Mouse (Mus musculus) T-cell, adult 2 months (primary cell): ENCODE measurements around the gene Galnt6.

Source experiments
- DNase-seq: peaks from one replicate; pipeline ENCODE4 v3.0.0; 2022; ENCODE audit warnings: low spot score

Galnt6 gene

GRCm38 (mm10) chr15:100754041-100754440 is 24.9 kb upstream of the Galnt6 start:
- DNase-seq: peak; percentile 39

DNA sequence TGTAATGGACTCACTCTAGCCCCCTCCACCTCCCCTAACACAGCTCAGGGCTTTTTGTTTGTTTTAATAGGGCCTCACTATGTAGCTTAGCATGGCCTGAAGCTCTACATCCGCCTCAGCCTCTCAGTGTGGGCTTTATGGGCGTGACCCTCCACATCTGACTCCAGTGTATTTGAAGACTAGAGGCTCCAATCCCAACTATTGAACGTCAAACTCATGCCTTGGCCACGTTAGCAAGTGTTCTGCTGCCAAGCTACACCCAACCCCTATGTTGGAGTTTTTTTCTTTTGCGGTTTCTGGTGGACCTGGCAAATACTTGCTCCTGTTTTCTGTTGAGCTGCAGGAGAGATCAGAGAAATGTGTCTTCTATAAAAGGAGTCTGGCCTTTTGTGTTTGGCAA is 23.9 kb upstream of the Galnt6 start:
- peak; percentile 31 for DNase-seq

GRCm38 (mm10) chr15:100752439-100752838 is 23.3 kb upstream of the Galnt6 start:
- no peak for DNase-seq

DNA sequence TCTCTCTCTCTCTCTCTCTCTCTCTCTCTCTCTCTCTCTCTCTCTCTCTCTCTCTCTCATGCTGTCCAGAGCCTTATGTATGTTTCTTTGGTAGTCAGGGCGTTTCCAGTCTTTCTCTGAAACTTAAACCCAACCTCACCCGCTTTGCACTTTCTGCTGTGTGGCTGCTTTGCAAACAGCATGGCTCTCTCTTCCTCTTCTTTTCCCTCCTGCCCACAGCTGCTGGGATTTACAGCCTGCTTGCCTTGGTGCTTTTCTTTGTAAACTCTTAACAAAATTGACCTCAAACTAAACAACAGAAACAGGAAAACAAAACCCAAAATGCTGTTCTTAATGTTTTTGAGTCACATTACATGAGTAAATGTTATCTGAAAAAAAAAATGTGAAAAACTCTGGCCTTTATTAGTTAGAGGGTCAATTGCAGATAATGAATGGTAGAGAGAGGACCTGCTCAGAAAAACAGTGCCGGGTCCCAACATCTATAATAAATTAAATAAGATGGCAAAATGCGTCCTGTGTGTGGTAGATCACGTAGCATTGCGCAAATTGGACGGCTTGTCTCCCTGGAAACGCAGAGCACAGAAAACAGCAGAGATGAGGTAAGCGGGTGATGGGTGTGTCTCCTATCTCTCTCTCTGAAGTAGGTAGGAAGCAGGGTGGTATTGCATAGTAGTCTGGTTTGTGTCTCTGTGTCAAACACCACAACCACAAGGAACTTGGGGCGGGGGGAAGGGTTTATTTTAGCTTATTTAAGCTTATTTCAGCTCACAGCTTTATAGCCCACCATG is 20.8 kb upstream of the Galnt6 start:
- peak; percentile 94 for DNase-seq

- no peak for DNase-seq
Observed at GRCm38 (mm10) chr15:100748584-100748983, 19.4 kb upstream of the Galnt6 start.

DNA sequence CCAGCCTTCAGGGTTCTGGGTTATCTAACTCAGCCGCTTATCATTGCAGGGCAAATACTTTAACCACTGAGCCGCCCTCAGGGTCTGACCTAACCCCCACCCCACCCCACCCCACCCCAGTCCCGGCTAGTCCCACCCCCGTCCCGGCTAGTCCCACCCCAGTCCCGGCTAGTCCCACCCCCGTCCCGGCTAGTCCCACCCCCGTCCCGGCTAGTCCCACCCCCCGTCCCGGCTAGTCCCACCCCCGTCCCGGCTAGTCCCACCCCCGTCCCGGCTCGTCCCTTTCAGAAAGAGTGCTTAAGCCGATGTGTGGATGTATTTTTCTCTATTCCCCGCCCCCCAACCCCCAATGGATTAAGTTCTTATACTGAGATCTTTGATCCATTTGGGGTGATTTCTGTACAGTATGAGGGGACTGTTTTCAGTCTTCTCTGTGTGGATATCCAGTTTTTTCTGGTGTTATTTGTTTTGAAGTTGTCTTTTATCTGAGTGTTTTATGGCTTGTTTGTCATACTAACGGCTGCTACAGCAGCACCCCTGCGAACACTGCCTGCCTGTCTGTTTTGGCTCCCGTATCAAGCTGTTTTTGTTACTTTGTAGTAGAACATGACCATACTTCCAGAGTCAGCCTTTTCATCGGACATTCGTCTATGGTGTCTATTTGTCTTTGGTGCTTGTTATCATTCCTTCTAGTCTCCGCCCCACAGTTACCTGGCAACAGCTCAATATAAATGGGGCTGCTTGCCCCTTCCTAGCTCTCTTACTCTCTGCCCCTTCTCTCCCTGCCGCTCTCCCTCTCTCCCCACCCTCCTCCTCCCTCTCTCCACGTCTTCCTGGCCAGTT is 18.2 kb upstream of the Galnt6 start:
- peak; percentile 61 for DNase-seq

- no peak for DNase-seq
Observed at GRCm38 (mm10) chr15:100746478-100747120, 17.4 kb upstream of the Galnt6 start.

- no peak for DNase-seq
Observed at GRCm38 (mm10) chr15:100743238-100743637, 14.1 kb upstream of the Galnt6 start.

GRCm38 (mm10) chr15:100739442-100739841 is 10.3 kb upstream of the Galnt6 start:
- DNase-seq: no peak

DNA sequence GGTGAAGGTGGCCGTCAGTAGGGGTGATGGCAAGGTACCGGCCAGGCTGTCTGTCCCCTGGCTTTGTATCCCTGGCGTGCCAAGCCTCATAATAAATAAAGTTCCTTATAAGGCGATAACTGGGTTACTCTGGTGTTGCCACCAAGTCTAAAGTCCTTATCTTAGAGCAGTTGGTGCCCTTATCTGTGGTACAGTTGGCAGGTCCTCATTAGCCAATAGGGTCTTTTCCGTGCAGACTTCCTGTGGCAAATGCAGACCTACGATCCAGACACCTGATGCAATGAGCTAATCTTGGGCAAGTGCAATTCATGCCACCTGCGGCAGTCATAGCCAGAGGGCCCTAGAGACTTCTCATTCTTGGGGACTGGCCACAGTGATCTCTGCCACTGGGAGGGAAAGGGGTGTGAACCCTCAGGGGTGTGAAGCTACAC is 9.2 kb upstream of the Galnt6 start:
- no peak for DNase-seq

DNA sequence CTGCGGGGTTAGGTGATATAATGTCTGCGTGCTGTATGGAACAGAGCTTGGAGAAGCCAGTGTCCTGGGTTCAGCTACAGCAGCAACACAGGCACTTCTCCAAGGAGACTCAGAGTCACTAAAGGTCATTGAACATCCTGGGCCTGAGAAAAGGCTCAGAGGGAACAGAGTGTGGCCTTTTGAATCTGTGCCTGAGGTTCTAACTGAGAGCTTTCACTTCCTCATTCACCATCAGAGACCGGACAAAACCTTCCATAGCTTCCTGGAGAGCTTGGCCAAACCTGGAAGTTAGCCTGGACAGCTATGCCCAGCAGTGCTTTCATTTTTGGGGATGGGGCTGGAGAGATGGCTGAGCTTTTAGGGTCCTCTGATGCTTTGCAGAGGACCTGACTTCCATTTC is 8.5 kb upstream of the Galnt6 start:
- no peak for DNase-seq

GRCm38 (mm10) chr15:100735953-100736300 is 6.8 kb upstream of the Galnt6 start:
- DNase-seq: no peak

- no peak for DNase-seq
Observed at GRCm38 (mm10) chr15:100735095-100735952, 6.1 kb upstream of the Galnt6 start.

GRCm38 (mm10) chr15:100732580-100732979 is 3.4 kb upstream of the Galnt6 start:
- peak; percentile 91 for DNase-seq

DNA sequence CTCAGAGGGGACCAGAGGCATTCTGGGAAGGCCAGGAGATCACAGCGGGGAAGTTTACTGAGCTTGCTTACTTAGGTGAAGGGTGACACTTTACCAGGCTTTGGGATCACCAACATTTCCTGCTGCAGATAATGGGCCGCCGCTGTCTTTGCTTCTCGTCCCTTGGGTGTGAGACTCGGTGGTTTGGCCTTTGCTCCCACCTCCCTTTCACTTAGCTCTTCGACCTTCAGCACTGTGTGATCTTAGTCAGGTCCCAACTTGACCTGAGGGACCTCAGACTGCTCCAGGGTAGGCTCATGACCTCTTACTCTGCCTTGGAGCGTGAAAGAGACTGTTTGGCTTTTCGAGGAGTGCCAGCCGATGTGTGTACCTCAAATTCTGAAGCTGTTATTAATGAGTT is 1.9 kb upstream of the Galnt6 start:
- DNase-seq: no peak

DNA sequence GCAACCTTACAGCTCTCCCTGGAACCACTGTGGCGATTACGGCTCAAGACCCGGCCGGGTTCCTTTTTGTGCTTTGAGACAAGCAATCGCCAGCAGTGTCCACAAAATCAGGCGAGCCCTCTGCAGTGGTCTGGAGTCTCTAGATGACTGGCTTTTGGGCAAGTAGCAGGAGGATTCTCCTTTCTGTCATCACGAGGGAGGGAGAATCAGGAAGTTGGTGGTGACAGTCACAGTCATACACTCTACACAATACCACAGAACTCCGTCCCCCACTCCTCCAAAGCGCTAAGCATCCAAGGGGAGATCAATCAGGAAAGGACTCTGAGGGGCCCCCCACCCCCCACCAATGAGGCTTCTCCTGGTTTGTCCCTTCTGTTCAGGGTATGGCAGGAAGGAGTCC is 590 bp downstream of the Galnt6 start:
- peak; percentile 34 for DNase-seq

DNA sequence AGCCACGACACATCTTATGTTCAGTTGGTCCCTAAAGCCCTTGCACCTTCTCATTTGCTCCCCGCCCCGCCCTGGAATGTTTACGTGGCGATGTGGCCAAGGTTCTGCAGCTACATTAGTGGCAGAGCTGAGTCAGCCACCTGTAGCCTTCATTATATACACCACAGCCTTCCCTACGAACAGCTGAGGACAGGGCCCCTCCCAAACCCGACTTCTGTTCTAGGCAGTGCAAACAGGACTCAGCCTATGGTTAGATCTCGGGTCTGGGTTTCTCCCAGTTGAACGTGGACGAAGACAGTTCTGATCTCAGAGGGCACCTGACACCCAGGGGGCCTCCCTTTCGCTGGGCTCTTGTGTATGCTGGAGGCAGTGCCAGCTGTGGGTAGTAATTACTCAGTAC is 1.3 kb downstream of the Galnt6 start:
- peak; percentile 52 for DNase-seq

DNA sequence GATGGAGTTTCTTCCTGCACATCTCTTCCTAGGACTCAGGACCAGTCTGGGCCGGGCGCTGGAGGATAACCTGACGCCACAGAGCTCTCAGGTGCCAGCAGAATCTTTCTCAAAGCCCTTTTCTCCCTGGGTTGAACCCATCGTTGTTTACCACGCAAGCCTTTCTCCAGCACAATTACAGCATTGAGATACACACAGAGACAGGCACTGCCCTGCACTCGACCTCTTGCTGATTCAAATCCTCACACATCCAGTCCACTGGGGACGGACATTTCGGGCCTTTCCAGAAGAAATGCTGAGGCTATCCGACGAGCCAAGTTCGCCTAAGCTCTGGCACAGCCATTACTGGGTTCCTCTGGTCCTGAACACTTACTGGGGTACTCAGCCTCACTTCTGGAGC is 2.5 kb downstream of the Galnt6 start:
- DNase-seq: no peak

- peak; percentile 76 for DNase-seq
Observed at GRCm38 (mm10) chr15:100723505-100723904, 5.7 kb downstream of the Galnt6 start.

DNA sequence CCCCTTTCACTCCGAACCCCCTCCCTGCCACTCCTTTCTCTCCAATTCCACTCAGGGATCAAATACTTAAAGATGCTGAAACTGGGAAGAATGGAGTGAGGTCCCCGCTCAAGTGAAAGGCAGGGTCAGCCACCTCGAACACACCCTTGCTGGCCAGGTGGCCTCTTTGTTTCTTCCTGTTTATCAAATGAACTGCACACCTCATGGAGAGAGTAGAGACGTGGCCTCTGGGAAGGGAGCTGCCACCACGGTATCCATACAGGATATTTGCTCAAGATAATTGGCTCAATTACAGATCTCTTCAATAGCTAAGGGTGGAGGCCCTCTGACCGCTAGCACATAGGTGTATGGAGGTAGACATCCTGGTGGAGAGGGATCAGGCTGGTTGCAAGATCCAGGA is 6.6 kb downstream of the Galnt6 start:
- no peak for DNase-seq

- no peak for DNase-seq
Observed at GRCm38 (mm10) chr15:100722026-100722425, 7.2 kb downstream of the Galnt6 start.

GRCm38 (mm10) chr15:100721445-100721844 is 7.7 kb downstream of the Galnt6 start:
- no peak for DNase-seq
